Mouse (Mus musculus): ENCODE data around the gene Fgfr2.

Fgfr2 gene

GRCm38 (mm10) chr7:132056565-132056964, 1066.6 kb downstream of the Fgfr2 start:
- DNase-seq (ENCODE audit: low spot score) = no peak

- DNase-seq (ENCODE audit: low spot score) = no peak
Measured at GRCm38 (mm10) chr7:132046662-132047061, 1076.5 kb downstream of the Fgfr2 start.

- DNase-seq (ENCODE audit: low spot score) = no peak
Measured at GRCm38 (mm10) chr7:132031940-132032531, 1091.1 kb downstream of the Fgfr2 start.

- DNase-seq (ENCODE audit: low spot score) = no peak
Measured at GRCm38 (mm10) chr7:132026671-132027070, 1096.5 kb downstream of the Fgfr2 start.

- no peak for DNase-seq (ENCODE audit: low spot score)
Measured at GRCm38 (mm10) chr7:132025591-132025990, 1097.6 kb downstream of the Fgfr2 start.

GRCm38 (mm10) chr7:132015933-132016332, 1107.2 kb downstream of the Fgfr2 start:
- no peak for DNase-seq (ENCODE audit: low spot score)

GRCm38 (mm10) chr7:132015193-132015592, 1108.0 kb downstream of the Fgfr2 start:
- DNase-seq (ENCODE audit: low spot score) = no peak

- no peak for DNase-seq (ENCODE audit: low spot score)
Measured at GRCm38 (mm10) chr7:132013970-132014369, 1109.2 kb downstream of the Fgfr2 start.

- no peak for DNase-seq (ENCODE audit: low spot score)
Measured at GRCm38 (mm10) chr7:132012969-132013679, 1110.0 kb downstream of the Fgfr2 start.

GRCm38 (mm10) chr7:132009002-132009401, 1114.1 kb downstream of the Fgfr2 start:
- DNase-seq (ENCODE audit: low spot score) = no peak

GRCm38 (mm10) chr7:132005996-132006696, 1117.0 kb downstream of the Fgfr2 start:
- no peak for DNase-seq (ENCODE audit: low spot score)

GRCm38 (mm10) chr7:131992873-131993272, 1130.3 kb downstream of the Fgfr2 start:
- DNase-seq (ENCODE audit: low spot score) = no peak

- DNase-seq (ENCODE audit: low spot score) = no peak
Measured at GRCm38 (mm10) chr7:131992226-131992625, 1130.9 kb downstream of the Fgfr2 start.

GRCm38 (mm10) chr7:131989056-131989455, 1134.1 kb downstream of the Fgfr2 start:
- no peak for DNase-seq (ENCODE audit: low spot score)

- DNase-seq (ENCODE audit: low spot score) = no peak
Measured at GRCm38 (mm10) chr7:131978609-131979008, 1144.5 kb downstream of the Fgfr2 start.

- DNase-seq (ENCODE audit: low spot score) = no peak
Measured at GRCm38 (mm10) chr7:131975867-131976266, 1147.3 kb downstream of the Fgfr2 start.

GRCm38 (mm10) chr7:131970255-131970654, 1152.9 kb downstream of the Fgfr2 start:
- DNase-seq (ENCODE audit: low spot score) = no peak

- DNase-seq (ENCODE audit: low spot score) = no peak
Measured at GRCm38 (mm10) chr7:131966916-131967494, 1156.1 kb downstream of the Fgfr2 start.

GRCm38 (mm10) chr7:131966023-131966915, 1156.9 kb downstream of the Fgfr2 start, which contains the start of gene Gpr26:
Gene Gpr26 (plus strand): TSS chr7:131966460.
- no peak for DNase-seq (ENCODE audit: low spot score)

GRCm38 (mm10) chr7:131960551-131960950, 1162.6 kb downstream of the Fgfr2 start:
- DNase-seq (ENCODE audit: low spot score) = no peak

- DNase-seq (ENCODE audit: low spot score) = no peak
Measured at GRCm38 (mm10) chr7:131958705-131959104, 1164.4 kb downstream of the Fgfr2 start.

GRCm38 (mm10) chr7:131953402-131953801, 1169.7 kb downstream of the Fgfr2 start:
- DNase-seq (ENCODE audit: low spot score) = no peak

Data from spleen, adult 12 weeks (tissue).